Mouse (Mus musculus) thymus, postnatal 4 days (tissue): ENCODE measurements around the gene Bach2.
A peak's percentile ranks its signal among the peaks of the same experiment; 100 is the strongest.

Experiments
- DNase-seq: peaks from one replicate; pipeline ENCODE4 v3.0.0; 2021

The Bach2 gene

DNA sequence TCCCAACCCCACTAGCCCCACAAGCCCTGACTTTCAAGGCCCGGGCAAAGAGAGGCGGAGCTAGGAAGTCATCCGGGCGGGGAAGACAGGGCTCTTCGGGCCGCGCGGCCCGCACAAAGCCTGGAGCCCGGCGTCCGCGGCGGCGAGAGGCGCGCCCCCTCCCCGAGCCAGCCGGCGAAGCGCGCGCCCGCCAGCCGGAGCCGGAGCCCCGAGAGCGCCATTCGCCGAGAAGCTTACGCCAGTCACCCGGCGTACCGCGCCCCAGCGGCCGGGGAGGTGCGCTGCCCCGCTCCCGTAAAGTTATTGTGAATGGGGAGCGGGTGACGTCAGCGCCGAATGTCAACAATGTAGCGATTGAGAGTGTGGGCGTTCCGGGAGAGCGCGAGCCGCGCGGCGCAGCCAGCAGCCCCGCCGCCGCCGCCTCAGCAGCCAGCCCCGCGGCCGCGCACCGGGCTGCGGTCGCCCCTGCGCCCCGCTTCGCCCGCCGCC is at the start of gene Bach2:
Bach2 (plus strand) TSS at position 439 of the 489 bp plus-strand sequence.
- DNase-seq: peak; percentile 95

GRCm38 (mm10) chr4:32189416-32190036 is 49.1 kb upstream of the Bach2 start:
- no peak for DNase-seq

DNA sequence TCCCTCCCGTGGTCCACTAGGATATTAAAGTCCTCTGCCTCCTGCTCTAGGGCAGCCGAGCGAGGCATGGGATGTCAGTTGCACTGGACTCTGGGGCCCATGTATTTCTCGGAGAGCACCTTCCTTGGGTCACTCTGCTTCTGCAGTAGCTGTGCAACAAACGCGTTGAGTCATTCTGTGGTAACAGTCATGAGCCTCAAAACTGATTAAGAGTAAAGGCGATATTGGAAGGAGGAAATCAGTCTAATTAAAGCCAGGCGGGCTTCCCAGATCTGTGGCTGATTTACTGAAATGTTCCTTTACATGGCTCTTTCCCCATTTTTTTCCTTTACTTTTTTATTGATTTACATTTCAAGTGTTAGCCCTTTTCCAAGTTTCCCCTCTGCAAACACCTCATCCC is 48.1 kb upstream of the Bach2 start:
- no peak for DNase-seq

DNA sequence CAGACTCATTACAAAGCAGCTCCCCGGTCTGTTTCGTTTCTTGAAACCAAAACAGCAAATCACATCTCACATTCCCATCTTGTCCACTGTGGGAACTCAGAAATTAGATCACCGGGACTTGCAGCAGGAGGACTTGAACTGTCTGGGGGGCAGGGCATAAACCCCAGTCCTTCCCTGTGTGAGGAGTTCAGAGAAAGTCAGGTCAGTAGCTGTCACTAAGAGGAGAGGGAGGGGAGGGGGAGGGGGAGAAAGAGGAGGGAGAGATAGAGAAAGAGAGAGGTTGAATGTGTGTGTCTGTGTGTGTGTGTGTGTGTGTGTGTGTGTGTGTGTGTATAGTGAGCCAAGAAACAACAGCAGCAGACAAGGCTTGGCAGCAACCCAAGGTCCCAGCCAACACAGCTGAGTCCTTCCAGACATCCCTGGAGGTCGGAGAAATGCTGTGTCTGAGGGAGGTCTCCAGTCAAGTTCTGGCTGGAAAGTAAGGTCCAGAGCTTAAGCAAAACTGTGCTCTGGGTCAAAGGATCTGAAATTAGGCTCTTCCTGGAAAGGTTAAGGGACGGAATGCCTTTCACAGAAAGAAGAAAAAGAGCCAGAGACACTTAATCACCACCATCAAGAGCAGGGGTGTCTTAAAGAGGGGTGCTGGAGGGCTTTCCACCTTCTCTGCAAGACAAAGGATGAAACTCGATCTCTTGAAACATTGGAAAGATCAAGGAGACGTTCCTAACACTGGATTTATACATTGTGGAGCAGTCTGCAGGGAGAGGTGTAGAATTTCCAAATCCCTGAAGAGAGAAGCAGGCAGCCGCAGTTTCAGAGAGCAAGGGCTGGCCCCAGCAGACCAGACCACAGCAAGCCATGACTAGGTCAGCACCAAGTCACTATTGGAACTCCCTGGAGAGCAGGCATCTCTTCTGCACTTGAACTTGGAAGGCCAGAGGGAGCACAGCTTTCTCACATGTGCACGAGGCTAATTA is 42.4 kb upstream of the Bach2 start:
- DNase-seq: no peak

GRCm38 (mm10) chr4:32198031-32198430 is 40.6 kb upstream of the Bach2 start:
- DNase-seq: no peak

DNA sequence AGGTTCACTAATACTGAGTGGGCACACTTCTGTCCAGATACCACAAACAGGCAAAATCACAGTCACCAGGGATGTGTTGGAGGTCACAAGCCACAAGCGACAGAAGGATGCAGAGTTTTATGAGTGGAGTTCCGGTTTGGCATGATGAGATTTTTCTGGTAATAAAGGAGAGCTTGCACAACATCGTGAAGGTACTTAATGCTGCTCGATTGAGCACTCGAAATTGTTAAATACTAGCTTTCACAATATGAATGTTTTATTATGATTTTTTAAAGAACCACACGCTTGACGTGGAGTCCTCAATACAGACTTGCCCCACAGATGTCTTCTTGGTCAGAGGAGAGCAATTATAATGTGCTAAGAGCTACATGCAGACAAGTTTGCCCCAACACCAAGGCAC is 40.0 kb upstream of the Bach2 start:
- no peak for DNase-seq

- DNase-seq: no peak
Observed at GRCm38 (mm10) chr4:32199156-32199555, 39.4 kb upstream of the Bach2 start.

DNA sequence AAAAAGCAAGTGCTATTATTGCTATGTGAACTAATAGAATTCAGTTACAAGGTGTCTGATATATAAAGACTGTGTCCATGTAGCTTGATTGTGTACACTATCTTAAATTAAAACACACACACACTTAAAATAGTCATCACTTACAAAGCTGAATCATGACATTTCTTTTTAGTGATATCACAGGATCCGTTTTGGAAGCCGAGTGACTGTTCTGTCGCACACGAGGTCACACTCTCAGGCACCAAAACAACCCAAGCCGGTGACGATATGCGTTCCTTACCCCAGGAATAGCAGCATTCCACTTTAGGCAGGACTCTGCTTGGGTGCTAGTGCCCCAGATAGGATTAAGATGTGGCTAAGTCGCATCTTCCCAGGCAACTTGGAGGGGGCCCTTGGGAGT is 37.5 kb upstream of the Bach2 start:
- no peak for DNase-seq

DNA sequence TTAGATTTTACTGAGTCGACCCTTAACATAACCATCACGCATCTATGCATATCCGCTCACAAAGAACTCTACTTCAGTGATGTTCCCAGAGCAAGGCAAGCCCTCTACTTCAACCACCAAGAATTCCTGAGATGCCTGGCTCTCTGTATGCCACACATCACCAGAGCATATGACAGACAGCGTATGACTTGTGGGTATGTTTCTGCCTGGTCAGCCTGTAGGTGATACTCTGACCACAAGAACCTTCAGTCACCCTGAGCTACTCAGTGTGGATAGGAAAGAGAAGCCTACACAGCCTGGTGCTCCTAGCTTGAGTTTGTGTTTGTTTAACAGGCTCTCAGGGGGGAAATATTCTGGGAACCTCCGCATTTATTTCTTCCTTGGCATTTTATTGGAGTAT is 36.2 kb upstream of the Bach2 start:
- DNase-seq: no peak

- no peak for DNase-seq
Observed at GRCm38 (mm10) chr4:32204819-32205218, 33.8 kb upstream of the Bach2 start.

DNA sequence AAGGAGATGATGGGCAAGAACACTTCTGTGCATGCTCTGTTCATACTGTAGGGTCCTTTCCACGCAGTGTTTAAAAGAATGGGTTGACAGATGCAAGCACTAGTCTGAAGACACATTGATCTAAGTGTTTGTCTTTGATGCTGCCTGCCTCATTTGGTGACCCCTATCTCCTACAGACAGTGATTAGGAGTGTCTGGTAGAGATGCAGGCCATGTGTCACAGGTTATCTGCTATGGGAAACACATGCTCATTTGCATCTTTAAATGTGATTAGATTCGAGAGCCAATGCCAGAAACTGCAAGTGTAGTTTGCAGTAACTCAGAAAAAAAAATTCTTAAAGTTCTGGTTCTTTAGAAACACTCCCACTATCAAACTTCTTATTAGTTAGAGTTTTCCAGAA is 32.8 kb upstream of the Bach2 start:
- no peak for DNase-seq

- DNase-seq: no peak
Observed at GRCm38 (mm10) chr4:32209995-32210394, 28.6 kb upstream of the Bach2 start.

- no peak for DNase-seq
Observed at GRCm38 (mm10) chr4:32210424-32211184, 28.0 kb upstream of the Bach2 start.

DNA sequence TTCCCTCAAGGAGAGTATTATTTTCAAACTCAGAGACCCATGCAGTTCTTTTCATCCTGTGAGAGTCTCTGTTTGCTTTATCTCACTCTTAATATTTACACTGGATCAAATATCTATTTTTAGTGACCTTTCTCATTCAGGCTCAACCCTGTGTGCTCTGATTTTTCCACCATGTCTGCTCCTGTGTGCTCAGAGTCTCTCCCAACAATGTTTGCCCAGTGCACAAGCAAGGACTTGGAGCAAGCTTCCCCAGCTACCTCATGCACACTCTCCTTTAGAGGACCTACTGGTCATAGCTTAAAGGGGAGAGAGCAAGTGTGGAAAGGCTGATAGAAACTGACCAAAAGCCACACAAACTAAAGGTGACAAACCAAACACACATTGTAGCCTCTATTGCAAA is 26.0 kb upstream of the Bach2 start:
- DNase-seq: no peak

- no peak for DNase-seq
Observed at GRCm38 (mm10) chr4:32216466-32216865, 22.1 kb upstream of the Bach2 start.

DNA sequence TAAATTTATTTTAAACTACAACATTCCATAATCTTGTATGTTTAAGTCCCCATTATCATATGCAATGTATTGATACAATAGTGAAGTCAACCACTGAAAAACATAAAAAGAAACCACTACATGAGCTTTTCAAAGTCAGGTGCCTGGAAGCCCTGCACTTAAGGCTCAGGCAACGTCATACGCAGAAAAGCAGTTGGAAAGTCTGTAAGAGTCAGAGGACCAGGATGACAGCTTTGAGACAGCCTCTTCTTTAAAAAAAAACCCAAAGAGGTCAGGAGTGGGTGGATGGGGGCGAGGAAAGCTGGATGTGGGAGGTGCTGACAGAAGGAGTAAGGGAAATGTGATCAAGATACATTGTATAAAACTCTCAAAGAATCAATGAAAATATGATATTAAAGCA is 21.6 kb upstream of the Bach2 start:
- DNase-seq: no peak

GRCm38 (mm10) chr4:32217593-32217992 is 21.0 kb upstream of the Bach2 start:
- DNase-seq: no peak

DNA sequence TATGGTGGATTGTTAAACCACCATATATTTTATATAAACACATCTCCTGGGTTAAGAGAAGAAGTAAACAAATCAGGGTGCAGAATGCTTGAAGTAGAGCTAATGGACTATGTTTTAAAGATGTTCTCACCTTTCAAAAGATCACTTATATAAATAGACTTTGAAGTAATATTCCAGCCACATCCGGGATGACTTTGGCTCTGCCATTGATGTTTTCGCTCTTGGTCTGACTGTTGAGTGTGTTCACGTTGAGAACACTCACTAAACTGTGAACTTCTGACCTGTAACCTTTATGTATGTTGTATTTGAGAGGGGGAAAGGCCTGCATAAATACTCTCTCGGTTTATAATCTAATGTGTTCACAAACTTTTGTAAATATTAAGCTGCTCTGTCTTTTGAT is 20.2 kb upstream of the Bach2 start:
- no peak for DNase-seq

DNA sequence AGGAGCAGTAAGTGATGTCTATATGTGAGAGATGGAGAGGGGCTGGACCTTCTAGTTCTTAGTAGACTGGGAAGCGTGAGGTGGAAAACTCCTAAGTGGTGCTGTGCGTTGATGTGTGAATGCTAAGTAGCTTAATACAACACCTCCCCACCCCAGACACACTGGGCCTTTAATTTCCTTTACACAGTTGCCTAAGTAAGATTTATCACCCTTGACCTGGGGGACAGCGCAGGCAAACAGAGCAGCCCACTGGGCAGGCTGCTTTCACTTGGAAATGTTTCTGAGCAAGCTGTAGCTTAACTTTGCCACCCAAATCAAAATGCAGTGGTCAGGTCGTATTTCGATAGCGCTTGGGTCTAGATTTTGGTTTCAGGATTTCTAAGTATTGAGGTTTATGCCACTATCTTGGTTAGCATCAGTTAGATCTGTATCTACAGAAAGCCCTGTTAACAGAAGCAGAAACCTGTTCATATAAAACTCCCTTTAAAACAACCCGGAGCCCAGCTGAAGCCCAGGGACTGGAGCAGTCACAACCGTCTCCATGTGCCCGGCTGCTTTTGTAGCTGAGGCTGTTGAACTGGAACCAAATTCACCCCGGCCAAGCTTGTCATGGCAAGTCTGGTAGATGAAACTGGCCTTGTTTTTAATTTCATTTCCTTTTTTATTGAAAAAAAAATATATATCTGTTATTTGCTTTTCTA is 19.0 kb upstream of the Bach2 start:
- no peak for DNase-seq

DNA sequence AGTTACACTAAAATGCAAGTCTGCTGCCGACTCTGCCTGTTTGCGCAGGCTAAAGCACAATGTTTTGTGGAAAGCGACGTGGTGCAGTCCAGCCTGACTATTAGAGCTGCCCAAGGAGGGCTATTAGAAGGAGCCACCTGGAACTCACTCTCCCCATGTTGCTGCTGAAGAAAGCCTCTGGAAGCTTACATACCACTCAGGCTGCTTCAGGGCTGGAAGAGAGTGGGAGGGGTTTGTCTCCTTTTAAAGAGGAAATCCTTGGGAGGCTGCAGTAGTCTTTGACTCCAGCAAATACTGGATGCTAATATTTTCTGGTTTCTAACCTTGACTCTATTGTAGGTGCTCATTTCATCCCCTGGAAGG is 18.5 kb upstream of the Bach2 start:
- no peak for DNase-seq

DNA sequence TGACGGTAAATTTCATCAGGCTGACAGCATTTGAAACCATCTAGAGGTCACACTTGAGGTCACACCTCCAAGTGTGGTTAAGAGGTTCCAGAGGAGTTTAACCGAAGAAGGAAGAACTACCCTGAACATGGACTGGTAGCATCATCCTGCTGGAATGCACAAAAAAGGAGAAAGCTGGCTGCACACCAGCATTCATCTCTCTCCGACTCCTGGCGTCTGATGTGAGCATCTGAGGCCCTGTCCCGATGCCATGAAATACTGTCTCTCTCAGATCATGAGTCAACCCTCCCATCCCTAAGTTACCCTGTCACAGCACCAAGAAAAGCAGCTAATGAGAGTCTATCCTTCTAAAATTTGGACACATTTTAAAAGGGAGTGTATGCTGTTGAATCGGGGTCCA is 17.6 kb upstream of the Bach2 start:
- no peak for DNase-seq

- no peak for DNase-seq
Observed at GRCm38 (mm10) chr4:32223563-32223962, 15.0 kb upstream of the Bach2 start.

DNA sequence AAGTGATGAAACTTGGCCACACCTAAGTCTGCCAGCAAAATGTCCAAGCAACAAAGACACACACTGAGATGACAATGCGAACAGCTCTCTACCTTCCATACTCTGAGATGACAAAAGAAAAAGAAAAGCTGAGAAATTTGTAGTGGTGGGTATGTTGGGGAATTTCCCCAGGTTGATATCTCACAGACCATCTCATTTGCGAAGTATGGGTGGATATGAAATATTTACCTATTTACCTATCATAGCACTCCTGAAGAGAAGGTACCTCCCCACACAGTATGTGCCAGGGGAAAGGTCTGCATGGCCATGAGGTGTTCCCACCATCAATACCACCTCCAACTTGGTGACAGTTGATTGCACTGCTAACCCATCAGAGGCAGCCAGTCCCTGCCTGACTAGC is 13.4 kb upstream of the Bach2 start:
- DNase-seq: no peak
